Mouse (Mus musculus) telencephalon, adult 2 months (tissue): ENCODE data around the gene Dnah6.

ENCODE experiments used
- DNase-seq: peaks from one replicate; pipeline ENCODE4 v3.0.0-alpha.2; 2011; ENCODE audit warnings: low read depth, low spot score

Dnah6 gene

GRCm38 (mm10) chr6:73221189-73221957 lies at the start of gene Dnah6:
Gene Dnah6 (minus strand): TSS chr6:73221651.
- DNase-seq, result peak; percentile 94

- no peak for DNase-seq
Observed at GRCm38 (mm10) chr6:73269374-73269773, 47.9 kb upstream of the Dnah6 start.

DNA sequence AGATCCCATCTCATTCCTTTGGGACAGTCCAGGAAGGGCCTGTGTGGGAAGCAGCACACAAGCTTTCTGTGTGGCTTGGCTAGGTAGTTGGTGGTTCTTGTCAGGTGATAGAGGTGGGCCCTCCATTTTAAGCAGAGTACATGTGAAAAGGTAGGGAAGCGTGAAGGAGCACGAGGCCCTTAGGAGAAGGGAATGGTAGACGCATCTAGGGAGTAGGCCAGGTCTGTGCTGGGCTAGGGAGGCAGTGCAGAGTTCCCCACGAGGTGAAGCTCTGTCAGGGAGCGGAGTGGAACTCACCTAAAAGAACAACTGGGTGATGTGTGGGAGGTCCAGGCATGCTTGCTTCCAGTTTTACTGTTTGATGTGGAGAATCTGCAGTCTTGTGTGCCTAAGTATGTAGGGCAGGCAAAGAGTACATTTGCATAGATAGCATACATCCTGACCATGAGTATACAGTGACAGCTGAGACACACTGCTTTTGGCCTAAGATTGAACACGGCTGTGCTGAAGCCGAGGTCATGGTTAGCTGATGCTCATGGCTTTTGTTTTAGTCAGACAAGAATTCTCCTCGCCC lies 46.4 kb upstream of the Dnah6 start:
- no peak for DNase-seq

GRCm38 (mm10) chr6:73264801-73265200 lies 43.4 kb upstream of the Dnah6 start:
- no peak for DNase-seq

- DNase-seq, result no peak
Observed at GRCm38 (mm10) chr6:73260110-73260509, 38.7 kb upstream of the Dnah6 start.

GRCm38 (mm10) chr6:73257068-73257467 lies 35.6 kb upstream of the Dnah6 start:
- DNase-seq, result no peak

- DNase-seq, result no peak
Observed at GRCm38 (mm10) chr6:73254307-73255228, 33.1 kb upstream of the Dnah6 start.

DNA sequence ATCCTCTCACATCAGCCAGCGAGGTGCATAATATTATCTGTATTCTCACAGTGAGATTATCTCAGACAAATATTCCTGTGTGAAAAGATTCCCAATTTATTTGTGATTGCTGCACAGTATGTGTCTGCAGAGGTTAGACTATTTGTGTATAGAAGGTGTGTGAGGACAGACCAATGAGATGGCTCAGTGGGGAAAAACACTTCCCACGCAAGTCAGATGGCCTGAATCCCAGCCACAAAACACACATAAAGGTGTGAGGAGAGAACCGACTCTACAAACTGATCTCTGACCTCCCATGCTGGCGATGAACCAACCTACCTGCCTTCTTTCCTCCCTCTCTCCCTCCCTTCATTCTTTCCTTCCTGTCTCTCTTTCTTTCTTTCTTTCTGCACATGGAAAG lies 32.1 kb upstream of the Dnah6 start:
- no peak for DNase-seq

- no peak for DNase-seq
Observed at GRCm38 (mm10) chr6:73253006-73253405, 31.6 kb upstream of the Dnah6 start.

GRCm38 (mm10) chr6:73252396-73252795 lies 30.9 kb upstream of the Dnah6 start:
- no peak for DNase-seq

- no peak for DNase-seq
Observed at GRCm38 (mm10) chr6:73251336-73251735, 29.9 kb upstream of the Dnah6 start.

DNA sequence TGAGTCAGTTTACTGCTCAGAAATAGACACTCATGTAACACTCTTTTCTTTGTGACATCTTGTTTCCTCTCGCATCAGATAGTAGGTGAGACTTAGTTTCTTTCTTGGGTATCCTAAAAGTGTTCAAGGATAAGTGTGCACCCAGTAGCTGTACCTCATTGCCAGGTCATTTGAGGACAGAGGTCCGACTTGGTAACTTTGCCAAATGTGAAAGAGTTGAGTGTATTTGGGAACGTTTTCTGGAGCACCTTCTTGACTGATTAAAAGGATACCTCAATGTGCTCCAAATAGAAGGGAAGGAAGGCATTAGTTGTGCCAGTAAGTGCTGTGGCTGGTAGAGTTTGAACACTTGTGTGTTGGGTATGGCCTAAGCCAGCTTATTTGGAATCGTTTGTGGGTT lies 28.4 kb upstream of the Dnah6 start:
- no peak for DNase-seq

DNA sequence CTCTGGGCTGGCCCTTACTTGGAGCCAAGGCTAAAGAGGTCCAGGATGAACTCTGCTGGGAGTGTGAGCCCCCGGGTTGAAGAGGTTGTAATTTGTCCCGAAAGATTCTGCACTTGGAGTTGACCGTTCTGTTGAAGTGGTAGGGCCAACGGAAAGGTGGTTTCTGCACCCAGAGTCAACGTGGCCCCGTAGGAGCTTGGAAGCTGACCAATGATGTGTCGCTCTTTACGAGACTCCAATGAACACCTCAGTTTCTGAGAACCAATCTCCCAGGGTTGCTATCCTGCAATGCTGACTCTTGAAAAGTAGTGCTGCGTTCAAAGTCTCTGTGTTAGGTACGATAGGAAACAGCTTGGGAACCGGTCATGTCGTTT lies 27.6 kb upstream of the Dnah6 start:
- DNase-seq, result no peak

GRCm38 (mm10) chr6:73248237-73249048 lies 27.0 kb upstream of the Dnah6 start, which contains the start of gene Suclg1:
Gene Suclg1 (plus strand): TSS chr6:73248382.
- peak; percentile 86 for DNase-seq

DNA sequence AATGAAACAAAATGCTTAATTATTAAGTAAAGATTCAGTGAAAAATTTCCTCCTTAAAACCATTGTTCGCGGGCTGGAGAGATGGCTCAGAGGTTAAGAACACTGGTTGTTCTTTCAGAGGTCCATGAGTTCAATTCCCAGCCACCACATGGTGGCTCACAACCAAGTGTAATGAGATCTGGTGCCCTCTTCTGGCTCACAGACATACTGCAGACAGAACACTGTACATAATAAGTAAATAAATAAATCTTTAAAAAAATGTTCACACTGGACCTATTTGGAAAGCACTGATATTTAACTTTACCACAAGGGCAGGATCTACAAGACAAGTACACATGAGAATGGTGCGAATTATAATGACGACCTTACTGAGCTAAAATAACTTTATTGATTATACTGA lies 26.0 kb upstream of the Dnah6 start:
- DNase-seq, result no peak

DNA sequence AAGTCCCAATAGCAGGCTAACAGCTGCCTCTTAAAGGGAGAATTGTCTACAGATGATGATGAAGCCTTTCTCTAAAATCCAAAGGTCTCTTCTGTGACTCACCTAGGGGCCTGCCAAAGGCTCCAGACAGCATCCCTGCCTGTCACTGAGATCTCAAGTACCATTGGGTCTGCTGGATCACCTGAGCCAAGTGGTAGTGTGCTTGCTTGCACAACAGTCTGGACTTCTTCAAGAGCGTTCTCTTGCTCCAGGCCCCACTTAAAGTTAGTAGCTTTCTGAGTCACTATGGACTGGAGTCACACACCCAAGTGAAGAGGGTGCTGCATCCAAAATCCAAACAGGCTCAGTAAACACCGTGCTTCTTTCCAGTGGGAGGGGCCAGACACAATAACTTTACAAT lies 25.4 kb upstream of the Dnah6 start:
- no peak for DNase-seq

GRCm38 (mm10) chr6:73235650-73236049 lies 14.2 kb upstream of the Dnah6 start:
- DNase-seq, result no peak

DNA sequence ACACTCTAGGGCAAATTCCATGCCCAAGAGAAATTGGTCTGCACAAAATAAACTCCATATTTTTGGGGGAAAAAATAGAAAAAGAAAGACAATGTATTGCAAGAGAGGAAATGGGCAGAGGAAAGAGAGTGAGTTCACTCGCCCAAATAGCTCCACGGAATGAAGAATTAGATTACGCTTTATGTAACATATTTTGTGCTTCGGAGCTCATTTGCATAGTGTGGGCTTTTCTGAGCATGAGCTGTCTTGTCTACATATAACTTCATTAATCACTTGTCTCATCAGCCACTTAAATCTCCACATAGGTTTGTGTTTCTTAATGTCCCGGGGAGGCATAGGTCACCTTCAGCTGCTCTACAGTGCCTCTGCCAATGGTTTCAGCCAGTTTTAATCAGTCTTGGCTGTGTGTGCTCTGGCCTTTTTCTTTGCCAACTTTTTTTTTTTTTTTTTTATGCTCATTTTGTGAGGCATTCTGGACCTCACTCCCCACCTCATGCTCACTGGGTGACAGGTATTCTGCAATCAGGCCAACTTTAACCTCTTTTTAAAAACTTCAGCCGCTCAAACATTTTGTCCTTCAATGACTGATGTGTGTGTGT lies 12.9 kb upstream of the Dnah6 start:
- peak; percentile 31 for DNase-seq

DNA sequence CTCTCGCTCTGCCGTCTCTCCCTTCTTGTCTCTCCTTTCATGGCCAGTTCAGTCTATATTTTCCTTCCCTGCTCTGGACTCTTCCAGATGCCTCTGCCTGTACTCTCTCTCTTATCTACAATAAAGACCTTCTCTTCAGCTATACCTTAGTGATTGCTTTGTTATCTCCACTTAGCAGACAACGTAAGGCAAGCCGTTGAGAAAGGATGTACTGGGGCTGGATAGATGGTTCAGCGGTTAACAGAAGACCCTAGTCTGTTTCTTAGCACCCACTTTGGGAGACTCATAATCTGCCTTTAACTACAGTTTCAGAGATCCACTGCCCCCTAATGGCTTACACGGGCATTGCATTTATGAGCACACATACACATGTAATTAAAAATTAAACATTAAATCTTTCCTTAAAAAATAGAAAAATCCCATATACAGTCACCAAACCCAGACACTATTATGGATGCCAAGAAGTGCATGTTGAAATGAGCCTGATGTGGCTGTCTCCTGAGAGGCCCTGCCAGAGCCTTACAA lies 11.8 kb upstream of the Dnah6 start:
- DNase-seq, result no peak

DNA sequence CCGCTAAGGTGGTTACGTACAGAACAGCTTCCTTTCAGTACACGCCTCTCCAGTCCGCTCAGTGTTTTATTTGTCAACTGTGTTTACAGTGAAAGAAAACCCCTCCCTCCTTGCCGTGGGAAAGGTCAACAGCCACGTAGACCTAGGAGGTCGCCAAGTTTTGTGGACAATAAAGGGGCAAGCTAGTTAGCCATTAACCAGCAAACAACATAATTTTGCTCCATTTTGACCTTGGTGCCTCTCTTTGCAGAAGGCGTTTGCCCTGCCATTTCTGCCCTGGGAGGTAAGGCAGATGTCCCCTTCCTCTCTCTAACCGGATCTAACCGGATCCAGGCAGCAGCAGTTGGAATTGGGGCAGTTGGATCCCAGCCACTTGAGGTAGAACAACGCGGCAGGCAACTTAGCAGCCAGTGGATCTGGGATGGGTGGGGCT lies 10.7 kb upstream of the Dnah6 start:
- DNase-seq, result no peak

GRCm38 (mm10) chr6:73228881-73229280 lies 7.4 kb upstream of the Dnah6 start:
- DNase-seq, result no peak
